Mouse (Mus musculus) olfactory bulb, adult 2 months (tissue): ENCODE measurements around the gene Naip1. TPM values are rescaled to one million over a fixed set of nuclear protein-coding genes. Genes with fewer than 3 reads are reported as not detected.
"Not testable (repeated sequence)": the region's sequence is repeated elsewhere in the genome, so short reads cannot be mapped to it uniquely, and the experiment has no call there.

Experiments
- H3K27ac ChIP-seq: fragments of 200-500 bp; 2 replicates; pipeline ENCODE4 v1.5.1; 2012; ENCODE audit warnings: low read depth, low read length; ENCODE audit not compliant: insufficient read depth
- H3K4me1 ChIP-seq: fragments of 200-500 bp; 2 replicates; pipeline ENCODE4 v1.6.1; 2012; ENCODE audit warnings: low read length; ENCODE audit not compliant: control insufficient read depth, insufficient read depth
- H3K4me3 ChIP-seq: fragments of 200-500 bp; 2 replicates; pipeline ENCODE4 v1.5.1; 2012; ENCODE audit warnings: mild to moderate bottlenecking, low read depth, low read length, moderate library complexity; ENCODE audit not compliant: insufficient read depth
- CTCF ChIP-seq: fragments of 200-500 bp; IDR thresholded peaks from 2 replicates; pipeline ENCODE4 v1.5.1; 2012; ENCODE audit warnings: low read depth, mild to moderate bottlenecking, low read length, moderate library complexity; ENCODE audit not compliant: insufficient read depth
- POLR2A ChIP-seq: fragments of 200-500 bp; IDR thresholded peaks from 2 replicates; pipeline ENCODE4 v1.6.1; 2012; ENCODE audit warnings: mild to moderate bottlenecking, low read depth, low read length, moderate library complexity; ENCODE audit not compliant: insufficient read depth
- WGBS: fragments of 180-500 bp; shearing (Covaris S2); methylation state at CpG from one replicate; pipeline ENCODE4 v1.1.7; 2018; 5-methylcytosine and 5-hydroxymethylcytosine counted together
- polyA plus RNA-seq: library from polyadenylated mRNA; stranded (reverse); fragments of >200 nt; gene quantifications from 2 replicates; pipeline ENCODE4 v1.2.4, GENCODE M21; 2012; ENCODE audit warnings: low replicate concordance; ENCODE audit not compliant: missing spikeins, insufficient read depth, insufficient read length

Naip1 gene
- polyA plus RNA-seq, 1 experiment = not detected

DNA sequence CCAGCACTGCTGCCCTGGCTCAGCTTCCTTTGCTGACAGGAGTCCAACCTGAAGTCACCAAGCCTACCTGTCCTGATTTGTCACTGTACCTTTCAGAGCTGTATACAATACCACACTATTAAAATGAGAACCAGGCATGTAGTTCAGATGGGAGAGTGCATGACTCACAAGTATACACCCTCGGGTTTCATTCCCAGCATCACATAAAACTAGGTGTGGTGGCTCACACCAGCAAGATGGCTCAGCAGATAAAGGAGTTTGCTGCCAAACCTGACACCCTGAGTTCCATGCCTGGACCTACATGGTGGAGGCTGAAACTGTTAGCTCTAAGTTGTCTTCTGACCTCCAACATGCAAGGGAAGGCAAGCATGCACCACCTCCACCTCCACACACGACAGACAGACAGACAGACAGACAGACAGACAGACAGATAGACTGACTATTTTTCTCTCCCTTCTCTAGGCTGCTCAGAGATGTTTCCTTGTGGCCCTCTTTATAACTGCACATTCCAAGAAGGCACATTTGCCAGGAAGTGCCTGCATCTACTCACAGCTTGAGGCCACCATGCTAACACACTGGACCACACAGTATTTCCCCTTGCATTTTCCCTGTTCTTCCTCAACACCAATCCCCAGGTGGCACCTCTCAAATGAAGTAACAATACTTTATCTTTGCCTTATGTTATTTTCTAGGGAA lies 11.0 kb upstream of the Naip1 start:
- no peak overlapping the region for H3K4me3 ChIP-seq
- TF ChIP-seq POLR2A = no peak
- no peak for TF ChIP-seq CTCF
- WGBS = 97% methylated on average over 2 of the region's 2 CpGs
- H3K4me1 ChIP-seq = no peaks in the 10 kb centered on the region
- H3K27ac ChIP-seq = no peak overlapping the region

DNA sequence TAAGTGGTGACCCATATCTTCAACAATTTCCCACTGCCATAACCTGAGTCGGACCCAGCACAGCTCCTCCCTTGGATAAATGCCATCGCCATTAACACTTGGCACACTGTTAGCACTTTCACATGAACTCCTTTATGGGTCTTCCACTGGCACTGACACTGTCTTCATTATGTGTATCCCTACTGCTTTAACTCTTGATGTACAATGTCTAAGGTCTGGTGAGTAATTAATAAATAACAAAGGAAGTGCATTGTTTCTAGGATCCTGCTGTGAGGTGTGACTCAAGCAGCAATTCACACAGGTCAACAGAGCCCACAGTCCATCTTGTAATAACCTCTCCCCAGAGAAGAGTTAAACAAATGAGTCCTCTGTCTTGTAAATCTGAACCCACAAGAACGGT lies 8.7 kb upstream of the Naip1 start:
- WGBS = 39% methylated on average over 3 of the region's 3 CpGs
- Histone ChIP-seq H3K4me3 (no peak overlapping the region), H3K4me1 (no peaks in the 10 kb centered on the region), H3K27ac (no peak overlapping the region)
- TF ChIP-seq CTCF (no peak), POLR2A (no peak)

DNA sequence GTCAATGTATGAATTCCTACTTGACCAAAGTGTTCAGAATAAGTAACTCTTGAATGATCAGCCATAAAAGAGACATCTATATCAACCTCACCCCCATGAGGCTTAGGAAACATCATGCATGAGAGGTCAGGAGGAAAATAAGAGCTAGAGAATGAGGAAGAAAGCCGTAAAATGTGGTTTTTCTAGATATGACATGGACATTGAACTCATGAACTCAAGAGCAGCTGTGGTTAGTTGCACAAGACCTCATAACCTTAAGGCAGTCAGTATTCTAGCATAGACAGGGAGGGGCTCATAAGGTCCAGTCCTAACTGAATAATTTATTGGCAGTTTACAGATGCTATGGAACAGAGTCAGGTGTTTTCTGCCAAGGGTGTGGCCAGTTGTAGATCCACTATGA lies 3.2 kb downstream of the Naip1 start:
- no peaks in the 10 kb centered on the region for H3K4me1 ChIP-seq
- TF ChIP-seq POLR2A = no peak
- no peak for TF ChIP-seq CTCF
- no peak overlapping the region for H3K27ac ChIP-seq
- 90% methylated on average over 1 of the region's 1 CpGs for WGBS
- H3K4me3 ChIP-seq = no peak overlapping the region

DNA sequence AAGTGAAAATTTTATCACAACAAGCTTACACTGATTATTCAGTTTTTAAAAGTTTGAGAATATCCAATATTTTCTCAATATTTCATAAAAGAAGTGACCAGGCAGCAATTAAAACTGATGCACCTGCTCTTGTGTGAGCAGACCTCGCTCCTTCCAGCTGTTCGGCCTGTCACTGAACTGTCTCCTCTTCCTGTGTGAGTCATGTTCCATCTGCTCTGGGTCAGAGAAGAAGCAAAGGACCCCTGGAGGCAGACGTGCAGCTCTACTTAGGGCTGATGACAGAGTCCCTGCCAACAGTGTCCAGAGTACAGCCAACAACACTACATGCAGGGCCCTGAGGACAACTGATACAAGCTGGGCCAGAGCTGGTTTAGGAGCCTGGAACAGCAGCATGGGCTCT lies 12.6 kb downstream of the Naip1 start:
- 65% methylated on average over 3 of the region's 3 CpGs for WGBS
- no peak overlapping the region for H3K27ac ChIP-seq
- no peak overlapping the region for H3K4me3 ChIP-seq
- H3K4me1 ChIP-seq = no peaks in the 10 kb centered on the region
- TF ChIP-seq CTCF (no peak), POLR2A (no peak)

DNA sequence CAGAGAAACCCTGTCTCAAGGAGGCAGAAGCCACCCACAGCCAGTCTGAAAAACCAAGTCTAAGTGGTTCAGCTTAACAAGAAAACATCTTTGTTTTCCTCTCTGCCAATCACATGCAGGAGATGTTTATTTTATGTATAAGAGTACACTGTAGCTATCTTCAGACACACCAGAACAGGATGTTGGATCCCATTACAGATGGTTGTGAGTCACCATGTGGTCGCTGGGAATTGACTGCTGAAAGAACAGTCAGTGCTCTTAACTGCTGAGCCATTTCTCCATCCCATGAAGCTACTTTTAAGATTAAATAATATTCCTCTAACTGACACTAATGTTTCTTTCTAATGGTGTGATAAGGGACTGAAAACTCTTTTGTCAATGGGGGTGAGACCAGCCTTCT lies 14.0 kb downstream of the Naip1 start:
- 33% methylated on average over 1 of the region's 1 CpGs for WGBS
- Histone ChIP-seq H3K4me1 (no peaks in the 10 kb centered on the region), H3K27ac (no peak overlapping the region), H3K4me3 (no peak overlapping the region)
- TF ChIP-seq CTCF = no peak
- no peak for TF ChIP-seq POLR2A

DNA sequence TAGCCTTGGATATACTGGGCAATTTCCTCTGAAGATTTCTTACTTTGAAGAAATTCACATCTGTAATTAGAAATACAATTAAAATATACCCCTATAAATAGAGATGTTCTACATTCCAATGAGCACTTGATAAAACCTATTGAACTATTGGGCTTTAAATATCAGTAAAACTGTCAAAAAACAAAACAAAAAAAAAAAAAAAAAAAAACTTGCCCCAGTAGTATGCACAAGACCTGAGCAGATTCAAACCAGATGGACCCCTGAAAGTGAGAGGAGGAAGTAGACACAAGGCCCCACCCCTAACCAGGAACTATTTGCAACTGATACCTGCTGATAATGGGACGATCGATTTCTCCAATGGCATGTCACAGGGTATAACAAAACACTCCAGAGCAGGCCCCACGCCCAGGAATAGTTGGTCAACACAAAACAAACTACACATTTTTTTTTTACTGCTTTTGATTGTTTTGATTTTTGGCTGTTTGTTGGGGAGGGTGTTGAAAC lies 15.3 kb downstream of the Naip1 start:
- 80% methylated on average over 3 of the region's 3 CpGs for WGBS
- TF ChIP-seq POLR2A (no peak), CTCF (no peak)
- H3K4me1 ChIP-seq = no peaks in the 10 kb centered on the region

DNA sequence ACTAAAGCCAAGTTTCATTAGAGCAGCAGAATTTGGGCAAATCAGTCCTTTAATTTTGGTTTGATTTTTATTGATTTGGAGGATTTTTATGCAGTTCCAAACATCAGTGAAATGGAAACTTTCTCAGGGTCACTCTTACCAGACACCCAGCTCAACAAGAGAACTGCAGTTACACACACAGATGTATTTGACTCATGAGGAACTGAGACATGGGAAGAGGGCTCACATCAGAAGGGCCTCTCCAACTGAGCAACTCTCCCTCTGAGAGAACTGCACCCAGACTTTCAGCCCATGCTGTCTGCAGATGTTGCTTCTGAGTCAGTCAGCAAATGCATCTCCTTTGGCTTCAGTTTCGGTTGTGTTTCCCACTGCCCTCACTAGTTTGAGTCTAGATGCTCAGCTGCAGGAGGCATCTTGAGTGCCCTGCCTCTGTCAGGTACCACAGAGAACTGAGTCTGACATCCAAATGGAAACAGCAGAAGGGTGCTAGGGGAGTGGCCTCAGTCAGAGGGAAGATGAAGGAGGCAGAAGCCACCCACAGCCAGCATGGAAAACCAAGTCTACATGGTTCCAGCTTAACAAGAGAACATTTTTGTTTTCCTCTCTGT lies 16.0 kb downstream of the Naip1 start:
- WGBS = 74% methylated on average over 1 of the region's 1 CpGs
- not testable (repeated sequence) for H3K27ac ChIP-seq, H3K4me1 ChIP-seq, H3K4me3 ChIP-seq

More for the DNA sequence above, 15.3 kb downstream of the Naip1 start:
- Histone ChIP-seq H3K27ac (no peak overlapping the region), H3K4me3 (no peak overlapping the region)

DNA sequence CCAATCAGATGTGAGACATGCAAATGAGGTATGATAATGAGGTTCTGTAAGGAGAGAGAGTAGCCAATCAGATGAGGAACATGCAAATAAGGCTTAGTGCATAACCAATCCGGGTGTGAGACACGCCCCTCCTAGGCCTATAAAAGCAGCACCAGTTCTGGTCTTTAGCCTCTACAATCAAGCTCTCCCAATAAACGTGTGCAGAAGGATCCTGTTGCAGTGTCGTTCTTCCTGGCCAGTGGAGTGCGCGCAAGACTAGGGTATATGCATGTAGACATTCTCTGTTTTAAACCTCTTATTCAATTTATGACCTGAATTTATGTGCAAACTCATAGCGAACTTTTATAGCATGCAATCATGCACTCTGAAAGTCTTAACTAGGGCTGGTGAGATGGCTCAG lies 32.7 kb downstream of the Naip1 start:
- 88% methylated on average over 7 of the region's 7 CpGs for WGBS
- not testable (repeated sequence) for H3K27ac ChIP-seq

DNA sequence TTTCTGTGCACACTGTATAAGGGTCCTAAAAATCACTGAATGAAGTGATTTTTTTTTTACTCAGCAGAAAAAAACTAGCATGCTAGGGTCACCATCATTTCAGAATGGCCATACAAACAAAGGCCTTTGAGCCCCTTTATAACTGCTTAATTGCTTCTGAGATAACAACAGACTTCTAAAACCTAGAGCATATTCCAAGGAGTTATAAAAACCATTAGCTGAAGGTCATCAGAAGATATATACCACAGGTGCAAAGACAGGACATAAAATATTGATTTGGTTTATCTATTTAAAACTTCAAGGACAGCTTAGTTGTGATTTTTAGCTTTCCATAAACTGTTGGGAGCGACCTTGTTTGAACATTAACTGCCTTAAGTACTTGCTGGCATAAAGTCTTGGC lies 38.2 kb downstream of the Naip1 start:
- no peak overlapping the region for H3K27ac ChIP-seq
- no peak overlapping the region for H3K4me3 ChIP-seq
- TF ChIP-seq CTCF (no peak), POLR2A (no peak)
- no peaks in the 10 kb centered on the region for H3K4me1 ChIP-seq
- WGBS = 65% methylated on average over 1 of the region's 1 CpGs

More for the DNA sequence above, 32.7 kb downstream of the Naip1 start:
- H3K4me3 ChIP-seq, H3K4me1 ChIP-seq: not testable (repeated sequence)

DNA sequence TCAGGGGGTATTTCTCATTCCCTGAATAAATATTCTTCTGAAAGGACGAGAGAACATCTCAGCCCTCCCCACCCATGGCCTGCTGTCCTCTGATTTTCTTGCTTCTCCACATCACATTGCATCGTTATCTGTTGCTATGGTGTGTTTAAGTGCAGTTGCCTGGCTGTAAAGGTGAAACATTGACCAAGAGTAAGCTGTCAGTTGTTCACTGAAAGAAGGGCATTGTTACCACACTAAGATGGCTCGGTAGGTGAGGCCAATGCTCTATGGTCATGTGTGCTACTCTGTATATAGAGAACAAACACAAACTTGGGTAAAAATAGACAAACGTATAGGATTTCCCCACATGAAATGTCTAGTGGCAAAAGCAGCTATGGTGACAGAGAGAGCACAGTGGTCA lies 42.8 kb downstream of the Naip1 start:
- no peak for TF ChIP-seq CTCF
- TF ChIP-seq POLR2A = no peak
- H3K4me1 ChIP-seq = no peaks in the 10 kb centered on the region
- WGBS = 76% methylated on average over 4 of the region's 4 CpGs
- H3K4me3 ChIP-seq = no peak overlapping the region
- no peak overlapping the region for H3K27ac ChIP-seq
